Mouse (Mus musculus): ENCODE measurements around the gene Mast4.

The Mast4 gene

GRCm38 (mm10) chr13:103244053-103244452 lies 90.2 kb downstream of the Mast4 start:
- DNase-seq (ENCODE audit: extremely low spot score, low read depth, low spot score) = no peak

GRCm38 (mm10) chr13:103241092-103241491 lies 93.2 kb downstream of the Mast4 start:
- no peak for DNase-seq (ENCODE audit: extremely low spot score, low read depth, low spot score)

GRCm38 (mm10) chr13:103239654-103240053 lies 94.6 kb downstream of the Mast4 start:
- no peak for DNase-seq (ENCODE audit: extremely low spot score, low read depth, low spot score)

GRCm38 (mm10) chr13:103238034-103238705 lies 96.1 kb downstream of the Mast4 start:
- no peak for DNase-seq (ENCODE audit: extremely low spot score, low read depth, low spot score)

GRCm38 (mm10) chr13:103232171-103232570 lies 102.1 kb downstream of the Mast4 start:
- no peak for DNase-seq (ENCODE audit: extremely low spot score, low read depth, low spot score)

GRCm38 (mm10) chr13:103229069-103229468 lies 105.2 kb downstream of the Mast4 start:
- DNase-seq (ENCODE audit: extremely low spot score, low read depth, low spot score) = no peak

GRCm38 (mm10) chr13:103225895-103226815 lies 108.1 kb downstream of the Mast4 start:
- no peak for DNase-seq (ENCODE audit: extremely low spot score, low read depth, low spot score)

- DNase-seq (ENCODE audit: extremely low spot score, low read depth, low spot score) = no peak
Observed at GRCm38 (mm10) chr13:103225217-103225894, 108.9 kb downstream of the Mast4 start.

- DNase-seq (ENCODE audit: extremely low spot score, low read depth, low spot score) = no peak
Observed at GRCm38 (mm10) chr13:103220479-103221064, 113.7 kb downstream of the Mast4 start.

- no peak for DNase-seq (ENCODE audit: extremely low spot score, low read depth, low spot score)
Observed at GRCm38 (mm10) chr13:103219999-103220398, 114.3 kb downstream of the Mast4 start.

- DNase-seq (ENCODE audit: extremely low spot score, low read depth, low spot score) = no peak
Observed at GRCm38 (mm10) chr13:103217486-103217885, 116.8 kb downstream of the Mast4 start.

GRCm38 (mm10) chr13:103214506-103214905 lies 119.8 kb downstream of the Mast4 start:
- no peak for DNase-seq (ENCODE audit: extremely low spot score, low read depth, low spot score)

GRCm38 (mm10) chr13:103211953-103212352 lies 122.3 kb downstream of the Mast4 start:
- DNase-seq (ENCODE audit: extremely low spot score, low read depth, low spot score) = no peak

GRCm38 (mm10) chr13:103211501-103211941 lies 122.8 kb downstream of the Mast4 start:
- DNase-seq (ENCODE audit: extremely low spot score, low read depth, low spot score) = no peak

- DNase-seq (ENCODE audit: extremely low spot score, low read depth, low spot score) = no peak
Observed at GRCm38 (mm10) chr13:103210746-103211145, 123.6 kb downstream of the Mast4 start.

GRCm38 (mm10) chr13:103207199-103207598 lies 127.1 kb downstream of the Mast4 start:
- no peak for DNase-seq (ENCODE audit: extremely low spot score, low read depth, low spot score)

GRCm38 (mm10) chr13:103206644-103207043 lies 127.7 kb downstream of the Mast4 start:
- no peak for DNase-seq (ENCODE audit: extremely low spot score, low read depth, low spot score)

- DNase-seq (ENCODE audit: extremely low spot score, low read depth, low spot score) = no peak
Observed at GRCm38 (mm10) chr13:103205191-103205590, 129.1 kb downstream of the Mast4 start.

GRCm38 (mm10) chr13:103203376-103203895 lies 130.9 kb downstream of the Mast4 start:
- no peak for DNase-seq (ENCODE audit: extremely low spot score, low read depth, low spot score)

- DNase-seq (ENCODE audit: extremely low spot score, low read depth, low spot score) = no peak
Observed at GRCm38 (mm10) chr13:103201016-103201760, 133.1 kb downstream of the Mast4 start.
